Mouse (Mus musculus) layer of hippocampus, adult 2 months (tissue): ENCODE measurements around the gene Hnrnpc. TPM values are rescaled to one million over a fixed set of nuclear protein-coding genes. Genes with fewer than 3 reads are reported as not detected.
"Not testable (repeated sequence)": the region's sequence is repeated elsewhere in the genome, so short reads cannot be mapped to it uniquely, and the experiment has no call there.

Experiments
- DNase-seq, 2 experiments: peaks; one replicate each; pipeline ENCODE4 v3.0.0; 2022; ENCODE audit warnings: low spot score in 2 of 2
- H3K27ac ChIP-seq: fragments of 200-600 bp; 2 replicates; pipeline ENCODE4 v1.8.1; 2022
- H3K4me3 ChIP-seq: fragments of 200-600 bp; 2 replicates; pipeline ENCODE4 v1.8.1; 2022; ENCODE audit warnings: mild to moderate bottlenecking
- CTCF ChIP-seq: fragments of 200-600 bp; conservative IDR thresholded peaks from 2 replicates; pipeline ENCODE4 v1.8.1; 2022; ENCODE audit warnings: antibody characterized with exemption, mild to moderate bottlenecking, moderate library complexity
- total RNA-seq, 2 experiments: library from RNA; stranded (reverse); gene quantifications; 2 replicates each; pipeline ENCODE4 v1.2.3; 2021

The Hnrnpc gene
- total RNA-seq, 2 experiments from 2014 or later, result 245 to 262 TPM

GRCm38 (mm10) chr14:52100170-52100960 is 3.5 kb downstream of the Hnrnpc start:
- H3K4me3 ChIP-seq, result peak overlapping the region; percentile 13; the same call in 1 of the 2 replicates
- no peak for DNase-seq

GRCm38 (mm10) chr14:52099563-52099962 is 4.3 kb downstream of the Hnrnpc start:
- no peak overlapping the region for H3K4me3 ChIP-seq

More at GRCm38 (mm10) chr14:52100170-52100960, 3.5 kb downstream of the Hnrnpc start:
- H3K27ac ChIP-seq, result no peak overlapping the region
- no peak for TF ChIP-seq CTCF

GRCm38 (mm10) chr14:52098387-52098786 is 5.4 kb downstream of the Hnrnpc start:
- not testable (repeated sequence) for H3K27ac ChIP-seq, DNase-seq, H3K4me3 ChIP-seq

More at GRCm38 (mm10) chr14:52099563-52099962, 4.3 kb downstream of the Hnrnpc start:
- H3K27ac ChIP-seq, result no peak overlapping the region
- no peak for TF ChIP-seq CTCF
- DNase-seq, result no peak

- not testable (repeated sequence) for H3K4me3 ChIP-seq, H3K27ac ChIP-seq, DNase-seq
These were observed 6.6 kb downstream of the Hnrnpc start for GRCm38 (mm10) chr14:52097191-52097590.

GRCm38 (mm10) chr14:52094533-52094932 is 9.3 kb downstream of the Hnrnpc start:
- DNase-seq, result no peak
- Histone ChIP-seq H3K4me3 (no peak overlapping the region), H3K27ac (no peak overlapping the region)
- no peak for TF ChIP-seq CTCF

GRCm38 (mm10) chr14:52083083-52083482 is 20.7 kb downstream of the Hnrnpc start:
- no peak for DNase-seq
- TF ChIP-seq CTCF, result no peak
- Histone ChIP-seq H3K27ac (no peak overlapping the region), H3K4me3 (no peak overlapping the region)

GRCm38 (mm10) chr14:52071599-52072137 is 32.2 kb downstream of the Hnrnpc start:
- TF ChIP-seq CTCF, result no peak
- Histone ChIP-seq H3K4me3 (no peak overlapping the region), H3K27ac (no peak overlapping the region)
- no peak for DNase-seq

GRCm38 (mm10) chr14:52066135-52066534 is 37.7 kb downstream of the Hnrnpc start:
- H3K27ac ChIP-seq, result no peak overlapping the region
- H3K4me3 ChIP-seq, result no peak overlapping the region
- no peak for DNase-seq
- TF ChIP-seq CTCF, result no peak

- Histone ChIP-seq H3K27ac (no peak overlapping the region), H3K4me3 (no peak overlapping the region)
- no peak for TF ChIP-seq CTCF
- no peak for DNase-seq
These were observed 42.0 kb downstream of the Hnrnpc start for GRCm38 (mm10) chr14:52061798-52062197.

- DNase-seq, result no peak
- no peak overlapping the region for H3K4me3 ChIP-seq
- no peak; the same call in 1 of the 2 replicates for TF ChIP-seq CTCF
- no peak overlapping the region for H3K27ac ChIP-seq
These were observed 43.0 kb downstream of the Hnrnpc start for GRCm38 (mm10) chr14:52060800-52061199.

- no peak for TF ChIP-seq CTCF
- Histone ChIP-seq H3K4me3 (no peak overlapping the region), H3K27ac (no peak overlapping the region)
- DNase-seq, result peak in 1 of 2 experiments; percentile 16
These were observed 43.8 kb downstream of the Hnrnpc start for GRCm38 (mm10) chr14:52059982-52060381.

- H3K4me3 ChIP-seq, DNase-seq, H3K27ac ChIP-seq: not testable (repeated sequence)
These were observed 51.1 kb downstream of the Hnrnpc start for GRCm38 (mm10) chr14:52052720-52053119.

- no peak for TF ChIP-seq CTCF
- H3K4me3 ChIP-seq, result no peak overlapping the region
- no peak overlapping the region for H3K27ac ChIP-seq
- no peak for DNase-seq
These were observed 57.8 kb downstream of the Hnrnpc start for GRCm38 (mm10) chr14:52045966-52046565.
